Mouse (Mus musculus): ENCODE measurements around the gene Hmg20a.

DNA sequence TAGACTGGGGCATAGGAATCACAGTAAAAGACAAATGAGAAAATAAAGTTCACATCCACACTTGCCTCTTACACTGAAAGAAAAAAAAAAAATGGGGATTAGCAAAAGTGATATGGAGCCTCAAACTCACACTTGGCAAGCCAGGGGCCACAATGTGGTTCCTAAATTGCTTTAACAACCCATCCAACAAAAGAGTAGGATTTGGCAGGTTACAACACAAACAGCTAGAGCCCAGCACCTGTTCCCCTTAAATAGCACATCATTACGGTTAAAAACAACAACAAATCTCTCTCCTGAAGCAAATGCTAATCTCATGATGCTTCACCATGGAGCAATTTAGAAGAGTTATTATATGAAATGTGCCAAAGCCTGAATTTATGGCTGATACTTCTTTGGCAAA is 3.0 kb upstream of the Hmg20a start:
- TF ChIP-seq CTCF (IDR thresholded peaks at IDR 0.05; ENCODE audit: extremely low read depth, insufficient read depth, low read length) (no peak), POLR2A (IDR thresholded peaks at IDR 0.05; ENCODE audit: extremely low read depth, insufficient read depth, low read length) (no peak)
